In genomic region chr15:71283775-71284174, GRCm38 (mm10) we compare ENCODE assay signal across 22 mouse cellular contexts.
A peak's percentile ranks its signal among the peaks of the same experiment; 100 is the strongest.
DNase-seq lines count a peak whose midpoint lies in the region; ATAC-seq lines count a peak whose summit lies in the region.
"Had no signal": no experiment of that assay in that cellular context is flagged by ENCODE, and none has a peak within 500 bp of the region (broad histone marks: within the 10 kb centered on the region; RNA-seq: fewer than 3 reads in every experiment).

No protein-coding gene starts in this region.

- no peaks in the 10 kb centered on the region for H3K9me3 ChIP-seq in heart, embryonic 16.5 days (replicated peaks; ENCODE audit: control insufficient read depth, low read length)
- H3K9me3 ChIP-seq: embryonic facial prominence, embryonic 12.5 days; forebrain, embryonic 15.5 days; hindbrain, embryonic 15.5 days; midbrain, embryonic 13.5 days; neural tube, embryonic 15.5 days had no signal

- H3K4me2 ChIP-seq in heart, embryonic 16.5 days (ENCODE audit: low read depth, low read length), result no peak overlapping the region
- H3K4me2 ChIP-seq: embryonic facial prominence, embryonic 12.5 days; forebrain, embryonic 15.5 days; hindbrain, embryonic 15.5 days; midbrain, embryonic 13.5 days; neural tube, embryonic 15.5 days had no signal

- no peak overlapping the region for H3K4me3 ChIP-seq in heart, embryonic 16.5 days (ENCODE audit: low read length)
- H3K4me3 ChIP-seq: embryonic facial prominence, embryonic 12.5 days; erythroblast, embryonic 14.5 days; forebrain, embryonic 15.5 days; hindbrain, embryonic 15.5 days; midbrain, embryonic 13.5 days; neural tube, embryonic 15.5 days had no signal

- H3K4me1 ChIP-seq in heart, embryonic 16.5 days (ENCODE audit: control insufficient read depth, insufficient read depth, low read length), result no peaks in the 10 kb centered on the region
- H3K4me1 ChIP-seq: embryonic facial prominence, embryonic 12.5 days; forebrain, embryonic 15.5 days; hindbrain, embryonic 15.5 days; midbrain, embryonic 13.5 days; neural tube, embryonic 15.5 days had no signal

- DNase-seq in heart, postnatal 4 days, result no peak
- peak; percentile 5 for DNase-seq in right cerebral cortex, adult 18-20 months
- DNase-seq in right cerebral cortex, postnatal 4 days, result no peak
- DNase-seq in frontal cortex, postnatal 36 days (ENCODE audit: low spot score in 2 of 2), result peak; percentile 2 to 18
- DNase-seq in layer of hippocampus, postnatal 36 days, result peak; percentile 7 to 18
- DNase-seq in lung, postnatal 4 days, result no peak
- DNase-seq: B cell, adult 2 months; cerebellum, adult 9-10 months; gastrocnemius, postnatal 14 days; heart, postnatal 14 days; liver, postnatal 0 days; lung, postnatal 10 days; thymus, postnatal 25 days had no signal

- WGBS in heart, embryonic 16.5 days, result 55% methylated on average over 3 of the region's 3 CpGs

- H3K27ac ChIP-seq in heart, embryonic 16.5 days (ENCODE audit: low read length), result no peak overlapping the region
- H3K27ac ChIP-seq: embryonic facial prominence, embryonic 12.5 days; forebrain, embryonic 15.5 days; hindbrain, embryonic 15.5 days; midbrain, embryonic 13.5 days; neural tube, embryonic 15.5 days had no signal

- H3K9ac ChIP-seq in heart, embryonic 16.5 days (ENCODE audit: low read length), result no peak overlapping the region
- H3K9ac ChIP-seq: embryonic facial prominence, embryonic 12.5 days; forebrain, embryonic 15.5 days; hindbrain, embryonic 15.5 days; liver, postnatal 0 days; midbrain, embryonic 13.5 days; neural tube, embryonic 15.5 days had no signal

- ATAC-seq in heart, embryonic 16.5 days (replicated peaks; ENCODE audit: extremely low read depth, insufficient read depth, low FRiP score), result peak; percentile 37; the same call in 1 of the 2 replicates
- no peak for ATAC-seq in monocyte, adult 5-6 weeks (replicated peaks; ENCODE audit: insufficient number of reproducible peaks, low FRiP score, low TSS enrichment, poor library complexity, severe bottlenecking)
- ATAC-seq: forebrain, embryonic 15.5 days; intestine, embryonic 16.5 days; liver, postnatal 0 days; midbrain, embryonic 13.5 days had no signal

- H3K36me3 ChIP-seq in heart, embryonic 16.5 days (ENCODE audit: control insufficient read depth, insufficient read depth), result no peaks in the 10 kb centered on the region
- H3K36me3 ChIP-seq: embryonic facial prominence, embryonic 12.5 days; forebrain, embryonic 15.5 days; hindbrain, embryonic 15.5 days; midbrain, embryonic 13.5 days; neural tube, embryonic 15.5 days had no signal

- H3K27me3 ChIP-seq in heart, embryonic 16.5 days (ENCODE audit: control insufficient read depth, insufficient read depth, low read length), result no peaks in the 10 kb centered on the region
- H3K27me3 ChIP-seq: embryonic facial prominence, embryonic 12.5 days; forebrain, embryonic 15.5 days; hindbrain, embryonic 15.5 days; midbrain, embryonic 13.5 days; neural tube, embryonic 15.5 days had no signal

Comparison
In these comparisons a context has a peak if more than half of its experiments do, and no peak if none do; other contexts are left out.
1. DNase-seq: peak in right cerebral cortex, adult 18-20 months (single experiment), frontal cortex, postnatal 36 days (2 of 2) and layer of hippocampus, postnatal 36 days (2 of 2); none in heart, postnatal 4 days (single experiment), right cerebral cortex, postnatal 4 days (single experiment) and lung, postnatal 4 days (0 of 2).